Mouse (Mus musculus): Measurements from ENCODE around the gene Ccdc92.

Gene Ccdc92

GRCm38 (mm10) chr5:124853079-124853478 lies 9.1 kb downstream of the Ccdc92 start:
- DNase-seq = peak; percentile 27

GRCm38 (mm10) chr5:124852294-124852693 lies 9.9 kb downstream of the Ccdc92 start:
- peak; percentile 26 for DNase-seq

GRCm38 (mm10) chr5:124851572-124851971 lies 10.7 kb downstream of the Ccdc92 start:
- DNase-seq = peak; percentile 40

- no peak for DNase-seq
These were observed 13.2 kb downstream of the Ccdc92 start for GRCm38 (mm10) chr5:124848994-124849393.

- no peak for DNase-seq
These were observed 15.2 kb downstream of the Ccdc92 start for GRCm38 (mm10) chr5:124847014-124847413.

GRCm38 (mm10) chr5:124844929-124845328 lies 17.3 kb downstream of the Ccdc92 start:
- DNase-seq = no peak

- no peak for DNase-seq
These were observed 18.8 kb downstream of the Ccdc92 start for GRCm38 (mm10) chr5:124843386-124843785.

- no peak for DNase-seq
These were observed 21.6 kb downstream of the Ccdc92 start for GRCm38 (mm10) chr5:124840669-124841068.

- no peak for DNase-seq
These were observed 22.0 kb downstream of the Ccdc92 start for GRCm38 (mm10) chr5:124840202-124840601.

GRCm38 (mm10) chr5:124836621-124837020 lies 25.6 kb downstream of the Ccdc92 start:
- DNase-seq = no peak

GRCm38 (mm10) chr5:124836075-124836474 lies 26.1 kb downstream of the Ccdc92 start:
- no peak for DNase-seq

GRCm38 (mm10) chr5:124835218-124835617 lies 27.0 kb downstream of the Ccdc92 start:
- DNase-seq = no peak

- DNase-seq = no peak
These were observed 31.9 kb downstream of the Ccdc92 start for GRCm38 (mm10) chr5:124830331-124830730.

- no peak for DNase-seq
These were observed 39.9 kb downstream of the Ccdc92 start for GRCm38 (mm10) chr5:124822128-124822894.

- no peak for DNase-seq
These were observed 45.2 kb downstream of the Ccdc92 start for GRCm38 (mm10) chr5:124817050-124817449.

GRCm38 (mm10) chr5:124814797-124815196 lies 47.4 kb downstream of the Ccdc92 start:
- no peak for DNase-seq

GRCm38 (mm10) chr5:124812466-124812865 lies 49.8 kb downstream of the Ccdc92 start:
- no peak for DNase-seq

GRCm38 (mm10) chr5:124809708-124810366 lies 52.4 kb downstream of the Ccdc92 start:
- peak; percentile 69 for DNase-seq

GRCm38 (mm10) chr5:124792112-124792511 lies 70.1 kb downstream of the Ccdc92 start:
- DNase-seq = no peak

GRCm38 (mm10) chr5:124785650-124786049 lies 76.6 kb downstream of the Ccdc92 start:
- DNase-seq = no peak
